Mouse (Mus musculus) cortical plate, adult 2 months (tissue): Measurements from ENCODE around the gene Vipr1. TPM values are rescaled to one million over a fixed set of nuclear protein-coding genes. Genes with fewer than 3 reads are reported as not detected.

ENCODE experiments used
- H3K27ac ChIP-seq: fragments of 200-500 bp; 2 replicates; pipeline ENCODE4 v1.5.1; 2012; ENCODE audit warnings: low read length, control low read depth, inconsistent platforms; ENCODE audit not compliant: insufficient read depth
- H3K4me1 ChIP-seq: fragments of 200-500 bp; 2 replicates; pipeline ENCODE4 v1.6.1; 2011; ENCODE audit warnings: low read length; ENCODE audit not compliant: control insufficient read depth, insufficient read depth
- H3K4me3 ChIP-seq: fragments of 200-500 bp; 2 replicates; pipeline ENCODE4 v1.5.1; 2011; ENCODE audit warnings: mild to moderate bottlenecking, low read length, control low read depth; ENCODE audit not compliant: insufficient read depth
- CTCF ChIP-seq: fragments of 200-500 bp; IDR thresholded peaks from 2 replicates; pipeline ENCODE4 v1.5.1; 2011; ENCODE audit warnings: mild to moderate bottlenecking, control low read depth, low read length; ENCODE audit not compliant: insufficient read depth; ENCODE audit errors: extremely low read depth
- POLR2A ChIP-seq: fragments of 200-500 bp; IDR thresholded peaks from 2 replicates; pipeline ENCODE4 v1.6.1; 2011; ENCODE audit warnings: mild to moderate bottlenecking, low read length, control low read depth; ENCODE audit not compliant: insufficient read depth; ENCODE audit errors: extremely low read depth
- polyA plus RNA-seq: library from polyadenylated mRNA; depleted of rRNA; stranded (reverse); fragments of >200 nt; gene quantifications from 2 replicates; pipeline ENCODE4 v1.2.3, GENCODE M21; 2012

The Vipr1 gene
- polyA plus RNA-seq, 1 experiment = 26.7 TPM

DNA sequence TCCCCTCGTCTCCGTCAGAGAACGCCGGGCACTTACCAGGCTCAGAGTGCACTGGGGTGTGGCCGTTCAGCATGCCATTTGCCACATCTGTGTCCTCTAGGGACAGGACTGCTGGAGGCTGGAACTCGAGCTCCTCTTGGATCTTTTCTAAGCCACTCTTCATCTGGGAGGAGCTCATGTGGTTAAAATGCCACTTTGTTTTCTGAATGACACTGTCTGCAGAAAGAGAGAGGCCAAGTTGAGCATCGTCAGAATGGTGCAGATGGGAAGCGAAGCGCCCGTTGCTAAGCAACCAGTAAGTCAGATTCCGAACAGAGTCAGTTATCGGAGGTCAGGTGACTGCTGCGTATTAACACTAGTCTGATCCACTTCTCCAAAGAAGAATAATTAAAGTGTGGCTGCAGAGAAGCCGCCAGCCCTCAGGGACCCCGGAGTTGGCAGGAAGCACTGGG lies 47.7 kb downstream of the Vipr1 start:
- Histone ChIP-seq H3K27ac (no peak overlapping the region), H3K4me1 (peaks cover 5% of the 10 kb centered on the region), H3K4me3 (no peak overlapping the region)
- TF ChIP-seq CTCF (no peak), POLR2A (no peak)

DNA sequence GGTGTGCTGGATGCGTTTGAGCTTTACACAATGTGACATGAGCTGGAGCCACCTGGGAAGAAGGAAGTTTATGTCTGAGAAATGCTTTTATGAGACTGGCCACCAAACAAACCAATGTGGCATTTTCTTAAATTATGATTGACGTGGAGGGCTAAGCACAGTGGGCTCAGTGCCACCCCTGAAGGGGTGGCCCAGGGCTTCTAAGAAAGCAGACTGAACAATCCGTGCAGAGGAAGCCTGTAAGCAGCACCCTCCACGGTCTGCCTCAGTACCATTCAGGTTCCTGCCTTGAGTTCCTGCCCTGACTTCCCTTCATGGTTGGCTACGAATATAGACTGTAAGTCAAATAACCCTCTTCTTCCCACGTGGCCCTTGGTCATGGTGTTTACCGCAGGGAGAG lies 48.2 kb downstream of the Vipr1 start:
- H3K27ac ChIP-seq = no peak overlapping the region

DNA sequence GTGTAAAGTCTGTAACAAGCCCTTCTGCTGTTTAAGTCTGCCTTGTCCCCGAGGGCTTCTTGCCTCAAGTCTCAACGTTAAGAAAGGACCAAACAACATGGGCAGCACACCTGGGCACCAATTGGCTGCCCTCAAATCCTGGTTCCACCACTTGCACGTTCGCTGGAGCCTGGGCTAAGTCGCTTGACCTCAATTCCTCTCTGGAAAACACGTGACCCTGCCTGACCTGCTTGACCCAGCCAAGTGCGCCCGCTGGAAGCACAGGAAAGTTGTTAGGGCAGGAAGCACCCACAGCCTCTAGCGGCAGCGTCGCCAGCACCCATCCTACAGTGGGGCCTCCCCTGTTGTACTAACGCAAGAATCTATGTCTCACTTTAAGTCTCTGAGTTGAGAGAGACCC lies 52.2 kb downstream of the Vipr1 start:
- H3K4me1 ChIP-seq = peaks cover 5% of the 10 kb centered on the region
- TF ChIP-seq CTCF = no peak
- TF ChIP-seq POLR2A = no peak

More for the DNA sequence above, 48.2 kb downstream of the Vipr1 start:
- no peak for TF ChIP-seq CTCF
- TF ChIP-seq POLR2A = no peak
- Histone ChIP-seq H3K4me1 (peaks cover 5% of the 10 kb centered on the region), H3K4me3 (no peak overlapping the region)

DNA sequence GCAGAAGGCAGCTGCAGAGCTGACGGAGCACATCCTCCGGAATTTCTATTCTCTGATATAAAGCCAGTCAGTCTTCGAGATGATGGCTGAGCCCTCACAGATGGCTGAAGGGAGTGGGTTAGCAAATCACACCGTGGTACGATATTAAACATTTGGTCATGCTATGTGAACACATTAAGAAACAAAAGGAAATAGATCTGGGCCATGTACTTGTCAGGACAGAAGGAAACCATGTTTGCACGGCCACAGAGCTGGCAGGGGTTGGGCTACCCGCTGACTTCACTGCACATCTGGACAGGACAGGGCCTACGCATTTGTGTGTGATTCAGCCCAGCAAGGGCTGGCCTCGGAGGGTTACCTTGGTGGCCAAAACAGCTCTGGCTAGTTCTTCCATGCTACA lies 54.1 kb downstream of the Vipr1 start:
- Histone ChIP-seq H3K4me1 (no peaks in the 10 kb centered on the region), H3K27ac (no peak overlapping the region), H3K4me3 (no peak overlapping the region)
- no peak for TF ChIP-seq POLR2A
- no peak for TF ChIP-seq CTCF

More for the DNA sequence above, 52.2 kb downstream of the Vipr1 start:
- H3K27ac ChIP-seq = no peak overlapping the region
- no peak overlapping the region for H3K4me3 ChIP-seq

DNA sequence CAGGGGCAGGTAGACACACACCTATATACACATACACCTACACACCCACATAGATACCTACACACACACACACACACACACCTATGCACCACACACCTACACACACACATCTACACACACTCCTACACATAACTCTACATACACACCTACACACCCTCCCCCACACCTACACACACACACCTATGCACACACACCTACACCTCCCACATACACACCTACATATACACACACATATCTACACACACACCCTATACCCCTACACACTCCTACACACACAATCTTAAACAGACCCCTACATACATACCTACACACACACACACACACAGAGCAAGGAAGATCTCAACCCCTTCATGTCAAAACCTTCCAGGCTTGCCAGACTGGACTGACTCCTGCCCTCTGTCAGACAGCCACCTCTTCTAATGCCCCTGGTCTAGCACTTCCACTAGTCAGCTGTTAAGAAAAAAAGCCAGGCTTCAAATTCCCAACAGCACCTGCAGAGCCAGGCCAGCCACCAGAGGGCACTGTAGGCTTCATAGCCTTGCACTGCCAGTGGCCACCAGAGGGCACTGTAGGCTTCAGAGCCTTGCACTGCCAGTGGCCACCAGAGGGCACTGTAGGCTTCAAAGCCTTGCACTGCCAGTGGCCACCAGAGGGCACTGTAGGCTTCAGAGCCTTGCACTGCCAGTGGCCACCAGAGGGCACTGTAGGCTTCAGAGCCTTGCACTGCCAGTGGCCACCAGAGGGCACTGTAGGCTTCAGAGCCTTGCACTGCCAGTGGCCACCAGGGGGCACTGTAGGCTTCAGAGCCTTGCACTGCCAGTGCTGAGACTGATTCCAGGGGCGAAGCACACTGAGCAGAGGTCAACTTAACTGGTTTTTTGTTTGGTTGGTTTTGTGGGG lies 54.9 kb downstream of the Vipr1 start:
- TF ChIP-seq POLR2A = no peak
- TF ChIP-seq CTCF = peak; percentile 55
- Histone ChIP-seq H3K4me1 (no peaks in the 10 kb centered on the region), H3K4me3 (no peak overlapping the region), H3K27ac (no peak overlapping the region)

DNA sequence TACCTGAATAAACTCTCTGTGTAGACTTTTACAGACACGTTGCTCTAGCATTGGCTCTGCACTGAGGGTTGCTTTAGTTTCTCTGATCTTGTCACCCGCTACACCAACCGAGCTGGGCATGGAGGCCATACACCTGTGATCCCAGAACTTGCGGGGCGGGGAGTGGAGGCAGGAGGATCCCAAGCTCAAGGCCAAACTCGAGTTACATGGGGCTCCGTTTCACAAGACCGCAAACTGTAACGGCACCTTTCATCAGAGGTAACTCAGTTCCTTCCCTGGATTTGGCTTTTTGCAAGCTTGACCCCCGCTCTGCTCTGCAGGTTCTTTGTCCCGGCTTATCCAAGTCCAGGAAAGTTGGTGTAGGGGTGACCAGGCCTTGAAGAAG lies 61.7 kb downstream of the Vipr1 start:
- Histone ChIP-seq H3K4me1 (peaks cover 10% of the 10 kb centered on the region), H3K27ac (no peak overlapping the region), H3K4me3 (peak overlapping the region; percentile 54)
- no peak for TF ChIP-seq CTCF
- no peak for TF ChIP-seq POLR2A

DNA sequence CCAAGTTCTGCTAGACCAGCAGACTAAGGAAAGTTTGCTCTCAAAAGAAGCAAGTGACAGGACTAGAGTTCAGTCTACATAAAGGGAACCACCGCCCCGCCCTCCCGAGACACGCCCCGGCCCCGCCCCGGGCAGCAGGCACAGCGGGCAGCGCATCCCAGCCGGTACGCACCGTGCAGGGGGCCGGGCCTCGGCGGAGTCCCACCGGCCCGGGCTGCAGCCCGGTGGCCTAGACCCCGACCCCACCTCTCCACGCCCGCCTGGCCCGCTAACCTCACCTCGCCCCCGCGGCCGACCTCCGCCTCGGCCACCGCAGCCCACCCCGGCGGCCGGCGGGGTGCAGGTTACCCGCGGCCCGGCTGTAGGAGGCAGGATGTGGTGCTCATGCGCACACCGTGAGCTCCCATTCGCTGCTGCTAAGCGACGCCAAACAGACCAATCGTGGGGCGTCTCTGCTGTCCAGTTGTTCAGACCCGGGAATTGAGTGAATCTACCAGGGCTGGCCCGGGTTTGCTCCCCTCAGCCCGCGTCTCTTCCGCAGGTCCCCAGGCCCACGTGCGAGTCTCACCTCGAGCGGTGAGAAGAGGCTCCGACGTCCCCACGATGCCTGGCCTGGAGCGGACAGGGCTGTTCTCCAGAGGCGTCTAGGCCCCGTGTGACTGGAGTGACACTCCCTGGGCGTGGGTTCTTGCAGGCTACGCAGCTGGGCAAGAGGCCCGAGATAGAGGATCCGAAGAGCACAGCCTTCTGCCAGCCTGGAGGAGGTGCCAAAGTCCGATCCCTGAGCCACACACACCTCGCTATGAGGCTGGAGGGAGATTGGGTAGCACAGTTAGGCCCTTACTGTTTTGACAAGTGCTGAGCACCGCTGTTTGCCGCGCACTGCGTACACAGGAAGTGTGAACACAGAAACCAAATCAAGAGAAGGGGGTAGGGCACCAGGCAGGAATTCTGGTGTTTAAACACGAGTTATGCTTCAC lies 62.4 kb downstream of the Vipr1 start, which contains the start of gene Sec22c:
Sec22c (minus strand) TSS at position 845 of the 980 bp plus-strand sequence.
- Histone ChIP-seq H3K4me1 (peaks cover 10% of the 10 kb centered on the region), H3K4me3 (peak within 1 kb of the TSS; percentile 54), H3K27ac (no peak within 1 kb of the TSS)
- no peak for TF ChIP-seq CTCF
- TF ChIP-seq POLR2A = peak; percentile 53; the same call in 1 of the 2 replicates

DNA sequence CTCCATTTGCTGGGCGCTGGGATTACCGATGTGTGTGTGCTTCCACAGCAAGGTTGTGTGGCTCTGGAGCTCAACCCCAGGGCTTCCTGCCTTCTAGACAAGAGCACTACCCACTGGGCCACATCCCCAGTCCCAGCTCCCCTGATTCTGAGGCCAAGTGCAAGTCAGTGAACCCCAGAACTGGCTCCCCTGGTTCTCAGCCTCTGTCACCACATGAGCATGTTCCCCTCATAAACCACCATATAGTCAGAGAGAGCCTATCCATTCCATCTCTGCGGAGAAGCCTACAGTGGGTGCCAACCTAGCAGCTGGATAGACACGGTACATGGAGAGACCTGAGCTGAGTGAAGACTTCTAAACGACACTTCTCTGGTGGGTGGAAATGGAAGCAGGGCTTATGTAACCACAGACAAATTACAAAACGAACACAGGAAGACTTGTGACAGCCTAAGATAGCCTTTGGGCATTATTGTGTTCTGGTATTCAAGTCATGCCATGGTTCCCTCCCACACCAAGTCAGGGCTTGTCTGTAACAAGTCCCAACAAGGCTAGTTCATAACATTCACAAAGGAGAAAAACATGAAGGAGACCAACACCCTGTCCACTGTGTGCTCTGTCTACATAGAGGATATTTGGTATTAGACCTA lies 63.6 kb downstream of the Vipr1 start:
- no peak overlapping the region for H3K27ac ChIP-seq
- TF ChIP-seq CTCF (no peak), POLR2A (no peak)

DNA sequence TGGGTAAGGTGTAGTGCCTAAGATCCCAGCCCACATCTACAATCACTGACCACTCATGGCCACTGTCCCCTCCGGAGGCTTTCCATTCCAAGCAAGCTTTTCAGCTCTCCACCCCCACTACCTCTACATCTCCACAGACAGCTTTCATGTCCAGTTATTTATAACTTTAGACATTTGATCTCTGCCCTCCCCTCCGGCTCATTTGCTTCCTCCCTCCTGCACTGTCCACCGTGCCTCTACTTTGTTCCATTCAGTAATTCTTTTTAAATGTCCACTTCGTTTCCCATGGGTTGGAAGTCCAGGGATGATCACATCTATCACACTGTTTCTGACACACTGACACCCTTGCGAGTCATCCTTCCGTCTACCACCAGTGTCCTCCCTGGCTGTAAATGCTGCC lies 65.3 kb downstream of the Vipr1 start:
- no peak overlapping the region for H3K4me3 ChIP-seq
- TF ChIP-seq CTCF (no peak), POLR2A (no peak)

More for the DNA sequence above, 63.6 kb downstream of the Vipr1 start:
- H3K4me3 ChIP-seq = no peak overlapping the region
- peaks cover 10% of the 10 kb centered on the region for H3K4me1 ChIP-seq

More for the DNA sequence above, 65.3 kb downstream of the Vipr1 start:
- peaks cover 11% of the 10 kb centered on the region for H3K4me1 ChIP-seq
- no peak overlapping the region for H3K27ac ChIP-seq
